In the genomic region with DNA sequence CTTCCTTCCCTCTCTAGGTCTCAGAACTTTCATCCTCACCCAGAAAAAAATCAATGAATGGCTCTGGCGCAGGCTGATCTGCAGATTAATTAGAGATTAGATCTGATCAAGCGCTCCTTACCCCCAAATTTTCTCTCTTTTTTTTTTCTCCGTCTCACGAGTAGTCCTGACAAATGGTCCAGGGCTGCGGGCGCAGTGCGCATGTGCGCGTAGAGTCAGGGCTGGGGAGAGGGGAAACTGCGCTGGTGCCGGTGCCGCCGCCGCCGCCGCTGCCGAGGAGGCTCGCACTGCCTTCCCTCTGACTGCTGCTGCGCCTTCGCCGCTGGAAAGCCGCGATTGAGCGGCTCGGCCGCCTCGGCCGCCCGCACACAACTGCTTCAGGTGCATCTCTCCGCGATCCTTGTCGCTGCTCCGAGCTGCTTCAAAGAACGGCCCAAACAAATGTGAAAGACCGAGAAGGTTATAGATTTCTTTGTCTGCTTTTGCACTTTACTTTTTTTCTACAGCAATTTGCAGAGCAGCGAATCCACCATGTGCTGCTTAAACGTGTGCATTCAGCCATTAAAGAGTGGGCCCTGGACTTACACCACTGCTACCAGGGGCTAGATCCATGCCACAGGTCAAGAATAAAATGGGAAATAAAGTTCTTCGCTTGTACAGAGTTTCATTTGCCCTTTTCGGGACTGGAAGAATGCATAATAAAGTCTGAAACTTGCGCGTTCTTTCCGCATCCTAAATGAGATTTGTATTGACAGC, we compare ENCODE assay signal across 8 mouse cellular contexts. TPM values are rescaled to one million over a fixed set of nuclear protein-coding genes. Genes with fewer than 3 reads are reported as not detected.
DNase-seq lines count a peak whose midpoint lies in the region; ATAC-seq lines count a peak whose summit lies in the region.

Gene L3mbtl3, minus strand, starts transcription at position 182 of the 756 bp plus-strand sequence.

- H3K4me3 ChIP-seq in forebrain, embryonic 13.5 days = peak within 1 kb of the TSS; percentile 85
- peak within 1 kb of the TSS; percentile 73 for H3K4me3 ChIP-seq in liver, embryonic 16.5 days (ENCODE audit: low read depth, low read length)
- H3K4me3 ChIP-seq in neural tube, embryonic 12.5 days = peak within 1 kb of the TSS; percentile 88

- peaks cover 25% of the 10 kb centered on the region for H3K4me1 ChIP-seq in forebrain, embryonic 13.5 days
- peaks cover 2% of the 10 kb centered on the region; the same call in 1 of the 2 replicates for H3K4me1 ChIP-seq in liver, embryonic 16.5 days (ENCODE audit: control insufficient read depth, low read depth, low read length)
- peaks cover 15% of the 10 kb centered on the region for H3K4me1 ChIP-seq in neural tube, embryonic 12.5 days

- H3K9me3 ChIP-seq in forebrain, embryonic 13.5 days (replicated peaks) = no peaks in the 10 kb centered on the region
- H3K9me3 ChIP-seq in liver, embryonic 16.5 days (replicated peaks; ENCODE audit: control insufficient read depth, low read length) = no peaks in the 10 kb centered on the region
- no peaks in the 10 kb centered on the region for H3K9me3 ChIP-seq in neural tube, embryonic 12.5 days

- no peaks in the 10 kb centered on the region for H3K36me3 ChIP-seq in forebrain, embryonic 13.5 days (ENCODE audit: poor library complexity, severe bottlenecking)
- H3K36me3 ChIP-seq in liver, embryonic 16.5 days (ENCODE audit: control insufficient read depth, insufficient read depth) = no peaks in the 10 kb centered on the region
- no peaks in the 10 kb centered on the region for H3K36me3 ChIP-seq in neural tube, embryonic 12.5 days

- no peaks in the 10 kb centered on the region for H3K27me3 ChIP-seq in forebrain, embryonic 13.5 days
- peaks cover 34% of the 10 kb centered on the region for H3K27me3 ChIP-seq in liver, embryonic 16.5 days (ENCODE audit: control insufficient read depth, insufficient read depth, low read depth, low read length)
- H3K27me3 ChIP-seq in neural tube, embryonic 12.5 days (replicated peaks) = no peaks in the 10 kb centered on the region

- intact Hi-C loops in heart, postnatal 10 days (cut with DNase I) = no loop called here

- H3K4me2 ChIP-seq in forebrain, embryonic 13.5 days = peak within 1 kb of the TSS; percentile 98
- peak within 1 kb of the TSS; percentile 74 for H3K4me2 ChIP-seq in liver, embryonic 16.5 days (ENCODE audit: low read depth, low read length)
- peak within 1 kb of the TSS; percentile 86 for H3K4me2 ChIP-seq in neural tube, embryonic 12.5 days (replicated peaks)

- ATAC-seq in forebrain, embryonic 13.5 days = peak; percentile 90
- peak; percentile 53 for ATAC-seq in liver, embryonic 16.5 days (ENCODE audit: low read depth)
- peak; percentile 81 for ATAC-seq in neural tube, embryonic 12.5 days (ENCODE audit: low FRiP score, low read depth)

- under 1% methylated on average over 42 of the region's 42 CpGs for WGBS in forebrain, embryonic 13.5 days
- 2% methylated on average over 42 of the region's 42 CpGs for WGBS in liver, embryonic 16.5 days (ENCODE audit: insufficient replicate concordance)
- 1% methylated on average over 42 of the region's 42 CpGs for WGBS in neural tube, embryonic 12.5 days

- peak within 1 kb of the TSS; percentile 94 for H3K27ac ChIP-seq in forebrain, embryonic 13.5 days
- H3K27ac ChIP-seq in liver, embryonic 16.5 days (ENCODE audit: low read length) = peak within 1 kb of the TSS; percentile 53; the same call in 1 of the 2 replicates
- peak within 1 kb of the TSS; percentile 89 for H3K27ac ChIP-seq in neural tube, embryonic 12.5 days

- peak; percentile 85 to 88 for DNase-seq in CD8-positive naive resting alpha-beta T cell, adult 2 months (ENCODE audit: low read depth in 2 of 2, low spot score in 2 of 2)
- peak; percentile 81 for DNase-seq in c-Kit-positive CD71-negative TER-119-negative erythroid progenitor cells, embryonic 14.5 days (ENCODE audit: low read depth)
- peak; percentile 88 to 90 for DNase-seq in heart, postnatal 10 days
- DNase-seq in kidney, postnatal 4 days = peak; percentile 92 to 94
- peak; percentile 58 for DNase-seq in telencephalon, adult 2 months (ENCODE audit: low read depth, low spot score)

- H3K9ac ChIP-seq in forebrain, embryonic 13.5 days = peak within 1 kb of the TSS; percentile 91
- H3K9ac ChIP-seq in liver, embryonic 16.5 days (ENCODE audit: low read depth, low read length) = peak within 1 kb of the TSS; percentile 65
- peak within 1 kb of the TSS; percentile 94 for H3K9ac ChIP-seq in neural tube, embryonic 12.5 days

RNA-seq across cellular contexts. Expression of gene L3mbtl3, which starts in this region (rescaled TPM):
- polyA plus RNA-seq in forebrain, embryonic 13.5 days (2015; fragmentation: Nextera tagmentation; extraction: Ambion mirVana) = 19.8 and 21.3 TPM in 2 replicates
- 10 to 100 TPM; 11.1 to 13.4 TPM for total RNA-seq in heart, postnatal 10 days (2021)
- polyA plus RNA-seq in liver, embryonic 16.5 days (2015; fragmentation: Nextera tagmentation; extraction: Ambion mirVana) = 1.4 and 1.6 TPM in 2 replicates
- polyA plus RNA-seq in neural tube, embryonic 12.5 days (2016; fragmentation: Nextera tagmentation; extraction: Ambion mirVana) = 19.3 and 21.2 TPM in 2 replicates

Comparison
In these comparisons a context has a peak if more than half of its experiments do, and no peak if none do; other contexts are left out.
1. Peak in every context shown above with its lines: DNase-seq, ATAC-seq, H3K4me3 ChIP-seq and H3K27ac ChIP-seq.